Mouse (Mus musculus): ENCODE data around the gene Fen1. TPM values are rescaled to one million over a fixed set of nuclear protein-coding genes. Genes with fewer than 3 reads are reported as not detected.
A peak's percentile ranks its signal among the peaks of the same experiment; 100 is the strongest.

Fen1 gene
- polyA plus RNA-seq, 1 experiment from 2014 or later = 95.6 TPM

DNA sequence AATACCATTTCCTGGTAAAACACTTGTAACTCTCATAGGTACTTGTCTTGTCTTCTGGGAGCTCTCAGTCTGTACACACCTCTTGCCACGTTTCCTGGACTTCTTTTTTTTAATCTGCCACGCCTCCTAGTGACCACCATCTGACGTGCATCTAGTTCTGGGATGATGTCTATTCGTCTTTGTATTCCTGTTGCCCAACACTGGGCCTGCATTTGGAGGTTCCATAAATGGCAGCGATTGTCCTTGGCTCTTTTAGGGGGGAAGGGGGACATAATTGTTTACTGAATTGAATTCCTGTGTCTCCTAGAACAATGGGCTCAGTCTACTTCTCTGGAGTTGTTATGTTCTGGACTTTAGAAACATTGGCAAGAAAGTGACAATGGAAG lies 640 bp upstream of the Fen1 start:
- peaks cover 8% of the 10 kb centered on the region for H3K4me1 ChIP-seq (replicated peaks; ENCODE audit: control insufficient read depth, insufficient read depth, low read length)
- H3K4me3 ChIP-seq (ENCODE audit: low read depth, low read length) = peak overlapping the region; percentile 98
- H3K27me3 ChIP-seq (replicated peaks; ENCODE audit: control insufficient read depth, insufficient read depth, low read length) = no peaks in the 10 kb centered on the region
- peak; percentile 29; the same call in 1 of the 2 replicates for ATAC-seq (replicated peaks; ENCODE audit: low FRiP score, low TSS enrichment, low read depth)
- peaks cover 62% of the 10 kb centered on the region for H3K36me3 ChIP-seq (ENCODE audit: control insufficient read depth, insufficient read depth, low read length)
- peak overlapping the region; percentile 89 for H3K4me2 ChIP-seq (ENCODE audit: low read length)
- under 1% methylated on average over 5 of the region's 5 CpGs for WGBS
- no peaks in the 10 kb centered on the region for H3K9me3 ChIP-seq (ENCODE audit: control insufficient read depth, low read length)
- H3K27ac ChIP-seq (ENCODE audit: low read depth) = peak overlapping the region; percentile 83
- H3K9ac ChIP-seq (ENCODE audit: low read length) = peak overlapping the region; percentile 91
- DNase-seq (ENCODE audit: low spot score) = peak; percentile 68

DNA sequence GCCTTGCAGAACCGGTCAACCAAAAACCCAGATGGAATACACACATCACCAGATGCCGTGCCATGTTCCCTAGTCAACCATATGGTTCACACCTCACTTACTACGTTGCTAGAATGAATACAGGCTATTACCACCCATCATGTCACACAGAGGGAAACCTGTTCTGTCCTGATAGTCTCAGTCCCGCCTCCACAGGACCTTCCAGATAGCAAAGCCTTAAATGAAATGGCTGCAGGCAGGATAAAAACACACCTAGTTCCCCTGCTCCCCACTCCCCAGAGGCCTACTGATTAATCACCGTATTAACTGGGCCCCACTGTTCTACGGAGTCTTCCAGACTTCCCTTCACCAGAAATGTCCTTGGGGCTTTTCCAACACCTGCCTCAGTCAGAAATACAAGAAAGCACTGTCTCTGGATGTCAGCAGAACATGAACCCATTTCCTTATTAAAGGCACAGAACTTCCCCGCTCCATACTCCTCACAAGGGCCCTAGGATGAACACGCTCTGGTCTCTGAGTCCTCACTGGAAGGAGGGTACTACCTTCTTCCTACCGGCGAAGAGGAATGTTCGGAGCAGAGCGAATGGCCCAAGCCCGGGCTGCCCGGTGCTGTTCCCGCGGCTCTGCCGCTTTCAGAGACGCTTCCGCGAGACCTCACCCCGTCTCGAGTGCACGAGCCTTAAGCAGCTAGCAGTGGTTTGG lies 672 bp downstream of the Fen1 start:
- Histone ChIP-seq H3K9me3 (ENCODE audit: control insufficient read depth, low read length) (no peaks in the 10 kb centered on the region), H3K9ac (ENCODE audit: low read length) (peak overlapping the region; percentile 91), H3K27me3 (replicated peaks; ENCODE audit: control insufficient read depth, insufficient read depth, low read length) (no peaks in the 10 kb centered on the region), H3K36me3 (ENCODE audit: control insufficient read depth, insufficient read depth, low read length) (peaks cover 56% of the 10 kb centered on the region), H3K4me1 (replicated peaks; ENCODE audit: control insufficient read depth, insufficient read depth, low read length) (peaks cover 8% of the 10 kb centered on the region), H3K4me2 (ENCODE audit: low read length) (peak overlapping the region; percentile 89), H3K4me3 (ENCODE audit: low read depth, low read length) (peak overlapping the region; percentile 98), H3K27ac (ENCODE audit: low read depth) (peak overlapping the region; percentile 83)
- no peak for DNase-seq (ENCODE audit: low spot score)
- peak; percentile 38; the same call in 1 of the 2 replicates for ATAC-seq (replicated peaks; ENCODE audit: low FRiP score, low TSS enrichment, low read depth)
- WGBS = 2% methylated on average over 23 of the region's 23 CpGs

DNA sequence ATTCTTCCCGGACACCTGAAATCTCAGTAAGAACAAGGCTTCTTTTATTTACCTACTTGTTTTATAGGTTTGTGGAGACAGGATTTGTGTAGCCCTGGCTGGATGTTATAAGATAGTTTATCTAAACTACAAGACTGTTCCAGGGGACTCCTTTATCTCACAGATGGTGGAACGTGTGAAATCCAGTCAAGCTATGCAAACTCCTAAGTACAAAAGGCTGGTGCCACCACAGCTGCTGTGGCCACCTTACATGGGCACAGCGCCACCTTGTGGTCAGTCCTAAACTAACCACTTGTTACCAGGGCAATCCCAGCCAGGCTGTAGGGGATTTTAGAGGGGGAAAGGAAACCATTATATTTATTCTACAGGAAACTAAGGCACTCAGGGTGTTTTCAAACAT lies 5.2 kb downstream of the Fen1 start:
- peaks cover 66% of the 10 kb centered on the region for H3K36me3 ChIP-seq (ENCODE audit: control insufficient read depth, insufficient read depth, low read length)
- no peak overlapping the region for H3K4me2 ChIP-seq (ENCODE audit: low read length)
- H3K9me3 ChIP-seq (ENCODE audit: control insufficient read depth, low read length) = no peaks in the 10 kb centered on the region
- 33% methylated on average over 3 of the region's 3 CpGs for WGBS
- H3K27ac ChIP-seq (ENCODE audit: low read depth) = no peak overlapping the region
- ATAC-seq (replicated peaks; ENCODE audit: low FRiP score, low TSS enrichment, low read depth) (0 out of 2 replicates have a peak, but pooled peaks have one; percentile 28), DNase-seq (ENCODE audit: low spot score) (peak; percentile 89)
- H3K4me3 ChIP-seq (ENCODE audit: low read depth, low read length) = no peak overlapping the region
- H3K4me1 ChIP-seq (replicated peaks; ENCODE audit: control insufficient read depth, insufficient read depth, low read length) = peaks cover 8% of the 10 kb centered on the region
- no peak overlapping the region for H3K9ac ChIP-seq (ENCODE audit: low read length)
- no peaks in the 10 kb centered on the region for H3K27me3 ChIP-seq (replicated peaks; ENCODE audit: control insufficient read depth, insufficient read depth, low read length)

DNA sequence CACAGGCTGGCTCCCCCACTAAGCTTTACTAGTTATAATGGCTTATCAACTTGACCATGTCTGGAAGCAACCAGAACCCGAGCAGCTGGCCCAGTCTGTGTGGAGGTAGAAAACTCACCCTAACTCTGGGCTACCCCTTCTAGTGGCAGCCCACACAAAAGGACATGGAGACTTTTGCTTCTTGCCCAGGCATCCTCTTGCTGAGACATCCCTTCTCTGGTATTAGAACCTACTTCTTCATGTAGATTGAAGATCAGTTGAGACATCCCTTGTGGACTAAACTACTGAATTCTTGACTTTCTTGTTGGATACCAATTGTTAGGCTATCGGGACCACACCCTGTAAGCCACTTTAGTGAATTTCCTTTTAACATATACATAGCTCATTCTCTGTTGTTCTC lies 5.7 kb downstream of the Fen1 start:
- Histone ChIP-seq H3K4me3 (ENCODE audit: low read depth, low read length) (no peak overlapping the region), H3K27me3 (replicated peaks; ENCODE audit: control insufficient read depth, insufficient read depth, low read length) (no peaks in the 10 kb centered on the region), H3K9ac (ENCODE audit: low read length) (no peak overlapping the region), H3K27ac (ENCODE audit: low read depth) (no peak overlapping the region), H3K36me3 (ENCODE audit: control insufficient read depth, insufficient read depth, low read length) (peaks cover 70% of the 10 kb centered on the region), H3K4me2 (ENCODE audit: low read length) (no peak overlapping the region), H3K4me1 (replicated peaks; ENCODE audit: control insufficient read depth, insufficient read depth, low read length) (peaks cover 8% of the 10 kb centered on the region), H3K9me3 (ENCODE audit: control insufficient read depth, low read length) (no peaks in the 10 kb centered on the region)
- 75% methylated on average over 2 of the region's 2 CpGs for WGBS
- ATAC-seq (replicated peaks; ENCODE audit: low FRiP score, low TSS enrichment, low read depth) (no peak), DNase-seq (ENCODE audit: low spot score) (no peak)

DNA sequence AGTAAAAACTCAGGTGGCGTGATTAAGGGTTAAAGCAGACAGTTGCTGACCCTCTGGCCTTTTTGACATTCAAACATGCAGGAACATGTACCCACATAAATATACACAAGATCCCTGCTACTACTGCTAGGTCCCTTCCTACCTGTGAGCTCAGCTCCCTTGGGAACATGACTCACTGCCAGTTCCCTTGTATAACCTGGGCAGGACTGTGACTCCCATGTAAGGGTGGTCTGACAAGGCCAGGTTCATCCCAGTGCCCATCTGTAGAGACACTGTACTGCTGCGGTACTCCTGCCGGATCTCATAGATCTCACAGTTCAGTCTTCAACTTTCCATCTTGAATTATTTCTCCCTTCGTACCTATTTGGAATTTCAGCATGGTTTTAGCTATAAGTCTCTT lies 6.8 kb downstream of the Fen1 start:
- Histone ChIP-seq H3K36me3 (ENCODE audit: control insufficient read depth, insufficient read depth, low read length) (peaks cover 82% of the 10 kb centered on the region), H3K27me3 (replicated peaks; ENCODE audit: control insufficient read depth, insufficient read depth, low read length) (no peaks in the 10 kb centered on the region), H3K27ac (ENCODE audit: low read depth) (no peak overlapping the region), H3K9me3 (ENCODE audit: control insufficient read depth, low read length) (no peaks in the 10 kb centered on the region), H3K4me3 (ENCODE audit: low read depth, low read length) (no peak overlapping the region), H3K4me2 (ENCODE audit: low read length) (no peak overlapping the region), H3K4me1 (replicated peaks; ENCODE audit: control insufficient read depth, insufficient read depth, low read length) (no peaks in the 10 kb centered on the region), H3K9ac (ENCODE audit: low read length) (no peak overlapping the region)
- DNase-seq (ENCODE audit: low spot score) (no peak), ATAC-seq (replicated peaks; ENCODE audit: low FRiP score, low TSS enrichment, low read depth) (no peak)
- WGBS = 92% methylated on average over 4 of the region's 4 CpGs

DNA sequence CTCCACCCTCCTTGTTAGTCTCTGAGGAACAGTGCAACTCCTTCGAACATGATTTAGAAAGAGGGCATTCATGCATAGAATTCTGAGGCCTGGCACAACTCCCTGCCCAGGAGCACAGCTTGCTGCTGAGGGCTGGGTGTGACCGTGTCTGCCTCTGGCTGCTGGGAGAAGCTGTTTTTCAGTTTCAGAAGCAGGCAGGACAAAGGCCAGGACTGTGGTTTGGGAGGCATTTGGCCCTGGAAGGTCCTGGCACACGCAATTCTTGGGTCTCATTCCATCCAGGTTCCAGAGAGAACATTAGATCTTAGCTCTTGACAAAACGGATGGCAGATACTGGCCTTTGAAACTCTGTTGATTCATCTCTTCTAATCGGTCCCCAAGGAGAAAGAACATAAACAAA lies 8.7 kb downstream of the Fen1 start:
- DNase-seq (ENCODE audit: low spot score) (no peak), ATAC-seq (replicated peaks; ENCODE audit: low FRiP score, low TSS enrichment, low read depth) (no peak)
- Histone ChIP-seq H3K36me3 (ENCODE audit: control insufficient read depth, insufficient read depth, low read length) (peaks cover 83% of the 10 kb centered on the region), H3K9ac (ENCODE audit: low read length) (no peak overlapping the region), H3K9me3 (ENCODE audit: control insufficient read depth, low read length) (no peaks in the 10 kb centered on the region), H3K27ac (ENCODE audit: low read depth) (no peak overlapping the region), H3K4me3 (ENCODE audit: low read depth, low read length) (no peak overlapping the region), H3K27me3 (replicated peaks; ENCODE audit: control insufficient read depth, insufficient read depth, low read length) (no peaks in the 10 kb centered on the region), H3K4me1 (replicated peaks; ENCODE audit: control insufficient read depth, insufficient read depth, low read length) (no peaks in the 10 kb centered on the region; the same call in 1 of the 2 replicates), H3K4me2 (ENCODE audit: low read length) (no peak overlapping the region)
- 75% methylated on average over 5 of the region's 5 CpGs for WGBS

DNA sequence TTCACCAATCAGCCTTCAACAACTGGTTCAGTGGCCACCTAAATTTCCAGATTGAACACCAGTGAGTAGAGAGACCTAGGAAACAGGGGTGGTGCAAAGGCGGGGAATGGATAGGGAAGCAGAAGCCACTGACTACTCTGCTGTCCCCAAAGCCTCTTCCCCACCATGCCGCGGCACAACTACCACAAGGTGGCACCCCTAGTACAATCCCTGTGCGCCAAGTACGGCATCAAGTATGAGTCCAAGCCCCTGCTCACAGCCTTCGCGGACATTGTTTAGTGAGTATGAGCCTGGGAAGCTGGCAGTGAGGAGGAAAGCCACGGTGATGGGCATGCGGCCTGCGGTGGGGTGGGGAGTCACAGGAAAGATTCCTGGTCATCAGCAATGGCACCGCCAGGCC lies 9.6 kb downstream of the Fen1 start:
- H3K36me3 ChIP-seq (ENCODE audit: control insufficient read depth, insufficient read depth, low read length) = peaks cover 83% of the 10 kb centered on the region

DNA sequence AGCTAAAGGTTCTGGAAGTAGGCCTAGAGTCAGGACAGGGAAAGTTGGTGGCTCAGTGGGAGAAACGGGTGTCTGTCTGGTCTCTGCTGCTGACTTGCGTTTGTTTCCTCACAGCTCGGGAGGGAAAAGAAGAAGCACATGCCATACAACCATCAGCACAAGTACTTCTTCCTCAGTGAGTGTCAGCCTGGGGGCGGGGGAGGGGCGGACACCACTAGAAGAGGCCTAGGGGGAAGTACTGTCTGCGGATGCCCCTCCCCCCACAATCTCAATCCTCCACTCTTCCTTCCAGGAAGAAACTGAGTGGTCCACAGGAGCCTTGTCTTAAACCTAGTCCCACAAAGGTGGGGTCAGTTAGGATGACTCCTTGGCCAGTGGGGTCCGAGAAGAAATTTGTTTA lies 12.6 kb downstream of the Fen1 start:
- 65% methylated on average over 7 of the region's 7 CpGs for WGBS
- H3K4me2 ChIP-seq (ENCODE audit: low read length) = no peak overlapping the region
- no peaks in the 10 kb centered on the region for H3K27me3 ChIP-seq (replicated peaks; ENCODE audit: control insufficient read depth, insufficient read depth, low read length)
- H3K36me3 ChIP-seq (ENCODE audit: control insufficient read depth, insufficient read depth, low read length) = peaks cover 99% of the 10 kb centered on the region
- H3K9ac ChIP-seq (ENCODE audit: low read length) = no peak overlapping the region
- no peak overlapping the region for H3K27ac ChIP-seq (ENCODE audit: low read depth)
- H3K4me3 ChIP-seq (ENCODE audit: low read depth, low read length) = no peak overlapping the region
- no peaks in the 10 kb centered on the region; the same call in 1 of the 2 replicates for H3K4me1 ChIP-seq (replicated peaks; ENCODE audit: control insufficient read depth, insufficient read depth, low read length)
- no peak for ATAC-seq (replicated peaks; ENCODE audit: low FRiP score, low TSS enrichment, low read depth)
- no peaks in the 10 kb centered on the region for H3K9me3 ChIP-seq (ENCODE audit: control insufficient read depth, low read length)
- DNase-seq (ENCODE audit: low spot score) = no peak

More for the DNA sequence above, 9.6 kb downstream of the Fen1 start:
- DNase-seq (ENCODE audit: low spot score) (no peak), ATAC-seq (replicated peaks; ENCODE audit: low FRiP score, low TSS enrichment, low read depth) (no peak)
- Histone ChIP-seq H3K9me3 (ENCODE audit: control insufficient read depth, low read length) (no peaks in the 10 kb centered on the region), H3K27ac (ENCODE audit: low read depth) (no peak overlapping the region), H3K9ac (ENCODE audit: low read length) (no peak overlapping the region), H3K4me1 (replicated peaks; ENCODE audit: control insufficient read depth, insufficient read depth, low read length) (no peaks in the 10 kb centered on the region; the same call in 1 of the 2 replicates), H3K4me2 (ENCODE audit: low read length) (no peak overlapping the region), H3K4me3 (ENCODE audit: low read depth, low read length) (no peak overlapping the region), H3K27me3 (replicated peaks; ENCODE audit: control insufficient read depth, insufficient read depth, low read length) (no peaks in the 10 kb centered on the region)
- WGBS = 87% methylated on average over 11 of the region's 11 CpGs

DNA sequence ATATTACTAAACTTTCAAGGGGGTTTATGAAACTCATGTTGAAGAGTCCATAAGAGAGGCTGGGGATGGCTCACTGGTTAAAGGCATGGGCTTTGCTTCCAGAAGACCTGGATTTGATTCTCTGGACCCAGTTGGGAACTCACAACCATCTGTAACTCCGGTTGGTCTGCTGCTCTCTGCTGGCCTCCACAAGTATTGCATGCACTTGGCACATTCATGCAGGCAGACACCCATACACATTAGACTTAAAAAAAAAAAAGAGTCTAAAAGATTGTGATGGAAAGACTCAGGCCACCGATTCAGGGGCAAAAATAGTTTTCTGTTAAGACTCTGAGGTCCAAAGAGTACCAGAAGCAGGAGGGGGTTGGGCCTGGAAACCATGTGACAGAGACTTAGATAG lies 13.2 kb downstream of the Fen1 start:
- Histone ChIP-seq H3K27ac (ENCODE audit: low read depth) (no peak overlapping the region), H3K9me3 (ENCODE audit: control insufficient read depth, low read length) (no peaks in the 10 kb centered on the region), H3K4me3 (ENCODE audit: low read depth, low read length) (no peak overlapping the region), H3K4me1 (replicated peaks; ENCODE audit: control insufficient read depth, insufficient read depth, low read length) (no peaks in the 10 kb centered on the region; the same call in 1 of the 2 replicates), H3K4me2 (ENCODE audit: low read length) (no peak overlapping the region), H3K36me3 (ENCODE audit: control insufficient read depth, insufficient read depth, low read length) (peaks cover 99% of the 10 kb centered on the region), H3K27me3 (replicated peaks; ENCODE audit: control insufficient read depth, insufficient read depth, low read length) (no peaks in the 10 kb centered on the region), H3K9ac (ENCODE audit: low read length) (no peak overlapping the region)
- 48% methylated on average over 2 of the region's 2 CpGs for WGBS
- peak; percentile 85 for DNase-seq (ENCODE audit: low spot score)
- no peak for ATAC-seq (replicated peaks; ENCODE audit: low FRiP score, low TSS enrichment, low read depth)
